Mouse (Mus musculus) CD4-positive, CD25-positive, alpha-beta regulatory T cell, adult 4 months (primary cell): ENCODE results near the gene Sbk2. TPM values are rescaled to one million over a fixed set of nuclear protein-coding genes. Genes with fewer than 3 reads are reported as not detected.

Source experiments
- polyA plus RNA-seq, 2 experiments: library from polyadenylated mRNA; unstranded; fragments of 100-300 nt; shearing (Covaris generic); gene quantifications; one replicate each; pipeline ENCODE4 v1.2.1; 2017

Gene Sbk2
- polyA plus RNA-seq, 2 experiments from 2014 or later: not detected

Other genes starting within 250 kb of the Sbk2 start
- under 1 TPM in 1 of 2 experiments, not detected in 1; 0.47 TPM for gene Tmem150b, start 239.2 kb downstream of the Sbk2 start, polyA plus RNA-seq
- gene Kmt5c, start 224.3 kb downstream of the Sbk2 start, polyA plus RNA-seq: 10 to 100 TPM; 22.9 to 25.8 TPM
- gene Cox6b2, start 211.3 kb downstream of the Sbk2 start, polyA plus RNA-seq: 1 to 10 TPM in 1 of 2 experiments, not detected in 1; 2.1 TPM
- gene Fam71e2, start 193.1 kb downstream of the Sbk2 start, polyA plus RNA-seq: not detected
- gene Il11, start 181.5 kb downstream of the Sbk2 start, polyA plus RNA-seq: under 1 TPM in 1 of 2 experiments, not detected in 1; 0.16 TPM
- gene Tmem190, start 181.5 kb downstream of the Sbk2 start, polyA plus RNA-seq: not detected
- gene Tmem238, start 174.8 kb downstream of the Sbk2 start, polyA plus RNA-seq: under 1 TPM in 1 of 2 experiments, not detected in 1; 0.86 TPM
- 100 to 1,000 TPM; 446 to 574 TPM for gene Rpl28, start 171.5 kb downstream of the Sbk2 start, polyA plus RNA-seq
- gene Ube2s, start 151.8 kb downstream of the Sbk2 start, polyA plus RNA-seq: 10 to 100 TPM; 25.0 to 25.3 TPM
- under 1 TPM in 1 of 2 experiments, not detected in 1; 0.11 TPM for gene Shisa7, start 119.7 kb downstream of the Sbk2 start, polyA plus RNA-seq
- gene Isoc2b, start 94.1 kb downstream of the Sbk2 start, polyA plus RNA-seq: 10 to 100 TPM; 29.1 to 47.3 TPM
- gene Isoc2a, start 87.3 kb downstream of the Sbk2 start, polyA plus RNA-seq: under 1 TPM; 0.35 to 0.47 TPM
- gene Gm36210, start 57.9 kb downstream of the Sbk2 start, polyA plus RNA-seq: not detected
- 1 to 10 TPM in 1 of 2 experiments, under 1 TPM in 1; 0.99 to 1.5 TPM for gene Zfp628, start 49.2 kb downstream of the Sbk2 start, polyA plus RNA-seq
- gene Nat14, start 42.4 kb downstream of the Sbk2 start, polyA plus RNA-seq: under 1 TPM in 1 of 2 experiments, not detected in 1; 0.61 TPM
- under 1 TPM in 1 of 2 experiments, not detected in 1; 0.12 TPM for gene Ssc5d, start 38.6 kb downstream of the Sbk2 start, polyA plus RNA-seq
- not detected for gene Sbk3, start 6.8 kb upstream of the Sbk2 start, polyA plus RNA-seq
- gene Zfp579, start 31.8 kb upstream of the Sbk2 start, polyA plus RNA-seq: 1 to 10 TPM; 3.6 to 6.4 TPM
- gene Zfp524, start 50.0 kb upstream of the Sbk2 start, polyA plus RNA-seq: 10 to 100 TPM; 44.1 to 45.4 TPM
- gene Fiz1, start 50.3 kb upstream of the Sbk2 start, polyA plus RNA-seq: 10 to 100 TPM in 1 of 2 experiments, 1 to 10 TPM in 1; 9.5 to 12.0 TPM
- gene Gm44973, start 51.1 kb upstream of the Sbk2 start, polyA plus RNA-seq: 1 to 10 TPM; 7.9 to 8.9 TPM
- 10 to 100 TPM in 1 of 2 experiments, 1 to 10 TPM in 1; 3.5 to 12.3 TPM for gene Zfp865, start 56.0 kb upstream of the Sbk2 start, polyA plus RNA-seq
- under 1 TPM in 1 of 2 experiments, not detected in 1; 0.58 TPM for gene Ccdc106, start 56.1 kb upstream of the Sbk2 start, polyA plus RNA-seq
- gene 4632433K11Rik, start 69.7 kb upstream of the Sbk2 start, polyA plus RNA-seq: not detected
- 1 to 10 TPM; 4.5 to 9.3 TPM for gene Zfp784, start 74.0 kb upstream of the Sbk2 start, polyA plus RNA-seq
- gene Zfp580, start 87.1 kb upstream of the Sbk2 start, polyA plus RNA-seq: under 1 TPM in 1 of 2 experiments, not detected in 1; 0.69 TPM
- gene U2af2, start 97.7 kb upstream of the Sbk2 start, polyA plus RNA-seq: 10 to 100 TPM; 27.5 to 28.2 TPM
- 1 to 10 TPM; 4.0 to 7.2 TPM for gene Epn1, start 115.8 kb upstream of the Sbk2 start, polyA plus RNA-seq
- gene Rfpl4, start 152.5 kb upstream of the Sbk2 start, polyA plus RNA-seq: under 1 TPM in 1 of 2 experiments, not detected in 1; 0.51 TPM
- under 1 TPM in 1 of 2 experiments, not detected in 1; 0.44 TPM for gene Rasl2-9, start 161.5 kb upstream of the Sbk2 start, polyA plus RNA-seq
- gene Vmn1r55, start 185.3 kb upstream of the Sbk2 start, polyA plus RNA-seq: under 1 TPM in 1 of 2 experiments, not detected in 1; 0.08 TPM
- not detected for gene Vmn1r56, start 232.3 kb upstream of the Sbk2 start, polyA plus RNA-seq